Mouse (Mus musculus) kidney, adult 2 months (tissue): ENCODE measurements around the gene Cyp51. TPM values are rescaled to one million over a fixed set of nuclear protein-coding genes. Genes with fewer than 3 reads are reported as not detected.

Experiments
- DNase-seq: peaks from one replicate; pipeline ENCODE4 v3.0.0; 2021
- H3K27ac ChIP-seq: fragments of 200-500 bp; 2 replicates; pipeline ENCODE4 v1.5.1; 2012; ENCODE audit warnings: low read depth, low read length, control low read depth, inconsistent platforms; ENCODE audit not compliant: insufficient read depth
- H3K27me3 ChIP-seq: fragments of 200-500 bp; replicated peaks from 2 replicates; pipeline ENCODE4 v1.6.1; 2012; ENCODE audit warnings: mild to moderate bottlenecking, moderate library complexity, low read length, inconsistent platforms; ENCODE audit not compliant: control insufficient read depth, insufficient read depth
- H3K36me3 ChIP-seq: fragments of 200-500 bp; 2 replicates; pipeline ENCODE4 v1.6.1; 2012; ENCODE audit warnings: mild to moderate bottlenecking, moderate library complexity, low read length, inconsistent platforms; ENCODE audit not compliant: control insufficient read depth, insufficient read depth
- H3K4me1 ChIP-seq: fragments of 200-500 bp; 2 replicates; pipeline ENCODE4 v1.6.1; 2011; ENCODE audit warnings: low read length; ENCODE audit not compliant: control insufficient read depth, insufficient read depth
- H3K4me3 ChIP-seq: fragments of 200-500 bp; 2 replicates; pipeline ENCODE4 v1.5.1; 2011; ENCODE audit warnings: mild to moderate bottlenecking, low read depth, low read length, control low read depth; ENCODE audit not compliant: insufficient read depth
- CTCF ChIP-seq: fragments of 200-500 bp; conservative IDR thresholded peaks from 2 replicates; pipeline ENCODE4 v1.5.1; 2011; ENCODE audit warnings: low read depth, mild to moderate bottlenecking, control low read depth, low read length, moderate library complexity, mixed read lengths; ENCODE audit not compliant: insufficient read depth, insufficient read length
- POLR2A ChIP-seq: fragments of 200-500 bp; IDR thresholded peaks from one replicate; pipeline ENCODE4 v1.6.1; 2011; ENCODE audit warnings: low read depth, low read length, control low read depth
- WGBS: fragments of 180-500 bp; shearing (Covaris S2); methylation state at CpG from one replicate; pipeline ENCODE4 v1.1.7; 2018; 5-methylcytosine and 5-hydroxymethylcytosine counted together
- polyA plus RNA-seq: library from polyadenylated mRNA; depleted of rRNA; stranded (reverse); fragments of >200 nt; gene quantifications from 2 replicates; pipeline ENCODE4 v1.2.3, GENCODE M21; 2012; rRNA removed

Cyp51 gene
- polyA plus RNA-seq, 1 experiment, result 93.8 TPM

GRCm38 (mm10) chr5:4031846-4032245, 72.7 kb downstream of the Cyp51 start:
- H3K27me3 ChIP-seq, result no peaks in the 10 kb centered on the region
- no peak overlapping the region; the same call in 1 of the 2 replicates for H3K27ac ChIP-seq
- no peak for DNase-seq
- peaks cover 3% of the 10 kb centered on the region; the same call in 1 of the 2 replicates for H3K4me1 ChIP-seq
- WGBS, result 29% methylated on average over 4 of the region's 4 CpGs
- peaks cover 6% of the 10 kb centered on the region for H3K36me3 ChIP-seq
- H3K4me3 ChIP-seq, result no peak overlapping the region
- TF ChIP-seq CTCF (no peak), POLR2A (no peak)

Other genes starting within 250 kb of the Cyp51 start
- gene Mterf1a, start 210.8 kb downstream of the Cyp51 start, polyA plus RNA-seq, result 1.0 and 1.1 TPM in 2 replicates
- gene Akap9, start 176.7 kb downstream of the Cyp51 start, polyA plus RNA-seq, result 5.7 and 6.3 TPM in 2 replicates
- gene Mterf1b, start 87.6 kb upstream of the Cyp51 start, polyA plus RNA-seq, result 0.27 and 0.53 TPM in 2 replicates